Mouse (Mus musculus) G1E (cell line): ENCODE measurements around the gene Aurka. TPM values are rescaled to one million over a fixed set of nuclear protein-coding genes. Genes with fewer than 3 reads are reported as not detected.
A peak's percentile ranks its signal among the peaks of the same experiment; 100 is the strongest.

Experiments
- ATAC-seq: 2 replicates; pipeline ENCODE4 v1.8.0; 2016; ENCODE audit warnings: mild to moderate bottlenecking; ENCODE audit not compliant: insufficient number of reproducible peaks, poor library complexity, low FRiP score, severe bottlenecking; ENCODE audit errors: extremely low read depth
- DNase-seq: peaks from one replicate; pipeline ENCODE4 v3.0.0; 2012; ENCODE audit warnings: low spot score
- H3K27me3 ChIP-seq: 2 replicates; pipeline ENCODE4 v1.6.1; 2012; ENCODE audit warnings: mild to moderate bottlenecking, low read length, inconsistent platforms; ENCODE audit not compliant: insufficient read depth
- H3K36me3 ChIP-seq: replicated peaks from 2 replicates; pipeline ENCODE3; 2012; ENCODE audit warnings: mild to moderate bottlenecking, inconsistent platforms
- H3K4me1 ChIP-seq: 2 replicates; pipeline ENCODE4 v1.6.1; 2012; ENCODE audit warnings: low read depth, low read length, inconsistent platforms, mixed read lengths; ENCODE audit not compliant: insufficient read depth
- H3K4me3 ChIP-seq: 2 replicates; pipeline ENCODE4 v1.5.1; 2012; ENCODE audit warnings: low read depth, mild to moderate bottlenecking, inconsistent platforms, low read length, moderate library complexity, mixed read lengths
- H3K9me3 ChIP-seq: replicated peaks from 2 replicates; pipeline ENCODE4 v1.6.1; 2012; ENCODE audit warnings: inconsistent platforms
- CTCF ChIP-seq: IDR thresholded peaks from 2 replicates; pipeline ENCODE4 v1.5.1; 2012; ENCODE audit warnings: low read depth, low read length, inconsistent platforms, mixed read lengths
- GATA1 ChIP-seq: IDR thresholded peaks from 2 replicates; pipeline ENCODE4 v1.6.1; 2012; ENCODE audit warnings: borderline replicate concordance, low read length, inconsistent platforms, mixed read lengths
- GATA2 ChIP-seq: IDR thresholded peaks from 2 replicates; pipeline ENCODE4 v1.6.1; 2012; ENCODE audit warnings: low read depth, low read length, inconsistent platforms, borderline replicate concordance
- POLR2AphosphoS5 ChIP-seq: IDR thresholded peaks from 2 replicates; pipeline ENCODE4 v1.6.1; 2012; ENCODE audit warnings: low read depth, low read length, inconsistent platforms; ENCODE audit not compliant: insufficient replicate concordance
- TAL1 ChIP-seq: conservative IDR thresholded peaks from 2 replicates; pipeline ENCODE4 v1.6.1; 2012; ENCODE audit warnings: low read depth, low read length, inconsistent platforms, mixed read lengths
- polyA plus RNA-seq: library from polyadenylated mRNA; stranded (reverse); fragments of >175 nt; gene quantifications from 2 replicates; pipeline ENCODE4 v1.2.3, GENCODE M21; 2012
- total RNA-seq, 2 experiments: library from RNA; stranded (forward) in 1 of 2; stranded (reverse) in 1 of 2; fragments of 200-1000 nt in 1 of 2; fragments of >200 nt in 1 of 2; fragmentation: Nextera tagmentation in 1 of 2; gene quantifications; 2 replicates each; pipeline ENCODE4 v1.2.3; 2014 to 2017

The Aurka gene
- total and polyA plus RNA-seq, 3 experiments: 22.0 to 159 (median 63.1) TPM

- DNase-seq (no peak), ATAC-seq (no peak)
- Histone ChIP-seq H3K4me3 (no peak overlapping the region), H3K9me3 (no peaks in the 10 kb centered on the region), H3K27me3 (peaks cover 2% of the 10 kb centered on the region; the same call in 1 of the 2 replicates), H3K4me1 (no peaks in the 10 kb centered on the region), H3K36me3 (no peaks in the 10 kb centered on the region)
- TF ChIP-seq TAL1 (no peak), GATA1 (no peak), GATA2 (no peak), CTCF (no peak), POLR2AphosphoS5 (no peak)
Measured at GRCm38 (mm10) chr2:172411091-172411490, 40.8 kb upstream of the Aurka start.

GRCm38 (mm10) chr2:172410686-172411085, 40.4 kb upstream of the Aurka start:
- DNase-seq (no peak), ATAC-seq (no peak)
- Histone ChIP-seq H3K27me3 (no peaks in the 10 kb centered on the region; the same call in 1 of the 2 replicates), H3K9me3 (no peaks in the 10 kb centered on the region), H3K4me1 (no peaks in the 10 kb centered on the region), H3K4me3 (no peak overlapping the region), H3K36me3 (no peaks in the 10 kb centered on the region)
- no peak for TF ChIP-seq GATA1
- no peak for TF ChIP-seq CTCF
- TF ChIP-seq TAL1: no peak
- no peak for TF ChIP-seq GATA2
- TF ChIP-seq POLR2AphosphoS5: no peak

- ATAC-seq (no peak), DNase-seq (no peak)
- no peak for TF ChIP-seq GATA1
- TF ChIP-seq POLR2AphosphoS5: no peak
- TF ChIP-seq GATA2: no peak
- TF ChIP-seq TAL1: no peak
- Histone ChIP-seq H3K4me3 (no peak overlapping the region), H3K9me3 (no peaks in the 10 kb centered on the region), H3K36me3 (no peaks in the 10 kb centered on the region), H3K4me1 (no peaks in the 10 kb centered on the region), H3K27me3 (no peaks in the 10 kb centered on the region; the same call in 1 of the 2 replicates)
Measured at GRCm38 (mm10) chr2:172407499-172407898, 37.2 kb upstream of the Aurka start.

- no peaks in the 10 kb centered on the region for H3K9me3 ChIP-seq
- peaks cover 8% of the 10 kb centered on the region for H3K4me1 ChIP-seq
- TF ChIP-seq TAL1: no peak
- no peak for TF ChIP-seq POLR2AphosphoS5
- TF ChIP-seq CTCF: no peak
- no peak for TF ChIP-seq GATA1
- TF ChIP-seq GATA2: no peak
- H3K27me3 ChIP-seq: no peaks in the 10 kb centered on the region; the same call in 1 of the 2 replicates
- H3K4me3 ChIP-seq: no peak overlapping the region
- H3K36me3 ChIP-seq: no peaks in the 10 kb centered on the region
- DNase-seq (no peak), ATAC-seq (no peak)
Measured at GRCm38 (mm10) chr2:172406173-172406572, 35.8 kb upstream of the Aurka start.

GRCm38 (mm10) chr2:172405011-172405410, 34.7 kb upstream of the Aurka start:
- no peak overlapping the region for H3K4me3 ChIP-seq
- H3K4me1 ChIP-seq: peaks cover 14% of the 10 kb centered on the region
- DNase-seq (no peak), ATAC-seq (no peak)
- H3K9me3 ChIP-seq: no peaks in the 10 kb centered on the region
- no peaks in the 10 kb centered on the region; the same call in 1 of the 2 replicates for H3K27me3 ChIP-seq
- no peak for TF ChIP-seq GATA2
- TF ChIP-seq TAL1: no peak
- no peak for TF ChIP-seq POLR2AphosphoS5
- no peak for TF ChIP-seq GATA1
- no peak for TF ChIP-seq CTCF
- H3K36me3 ChIP-seq: no peaks in the 10 kb centered on the region

GRCm38 (mm10) chr2:172404239-172404638, 33.9 kb upstream of the Aurka start:
- peaks cover under 1% of the 10 kb centered on the region for H3K27me3 ChIP-seq
- ATAC-seq (no peak), DNase-seq (no peak)
- TF ChIP-seq GATA1 (no peak), TAL1 (no peak)
- H3K4me1 ChIP-seq: peaks cover 22% of the 10 kb centered on the region
- H3K4me3 ChIP-seq: no peak overlapping the region
- H3K36me3 ChIP-seq: no peaks in the 10 kb centered on the region
- H3K9me3 ChIP-seq: no peaks in the 10 kb centered on the region

GRCm38 (mm10) chr2:172401116-172401825, 30.9 kb upstream of the Aurka start:
- peaks cover 25% of the 10 kb centered on the region for H3K4me1 ChIP-seq
- DNase-seq: peak; percentile 37
- ATAC-seq: peak; percentile 91
- TF ChIP-seq GATA1 (no peak), POLR2AphosphoS5 (no peak), GATA2 (no peak), TAL1 (no peak), CTCF (no peak)
- H3K27me3 ChIP-seq: peaks cover 9% of the 10 kb centered on the region
- no peaks in the 10 kb centered on the region for H3K9me3 ChIP-seq
- peak overlapping the region; percentile 46; the same call in 1 of the 2 replicates for H3K4me3 ChIP-seq
- H3K36me3 ChIP-seq: no peaks in the 10 kb centered on the region
